Mouse (Mus musculus): Measurements from ENCODE around the gene 6030408B16Rik.

DNA sequence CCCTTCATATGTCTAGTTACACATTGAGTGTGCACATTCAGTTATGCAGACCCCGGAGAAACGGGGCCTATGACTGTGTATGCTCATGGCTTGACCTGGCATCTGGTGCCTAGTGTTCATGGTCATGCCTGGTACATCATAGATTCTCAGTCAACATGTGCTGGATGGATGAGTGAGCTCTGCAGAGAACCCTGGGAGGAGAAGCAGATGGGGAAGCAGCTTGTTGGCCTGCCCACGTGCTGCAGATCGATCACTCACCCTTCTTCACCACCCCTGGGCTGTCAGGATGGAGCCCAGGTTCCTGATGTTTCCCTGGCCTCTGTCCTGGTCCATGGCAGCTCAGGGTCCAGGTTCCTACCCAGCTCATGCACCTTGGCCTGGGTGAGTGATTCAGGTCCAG, 13.4 kb downstream of the 6030408B16Rik start:
- TF ChIP-seq ZC3H11A (IDR thresholded peaks at IDR 0.05; ENCODE audit: borderline replicate concordance, low read depth, low read length) (no peak), MAFK (IDR thresholded peaks at IDR 0.05; ENCODE audit: insufficient read depth, low read depth, low read length) (no peak)

All from ES-E14 (cell line).